Mouse (Mus musculus) bone marrow macrophage, adult 2 months (primary cell): ENCODE measurements at regions not wholly inside any gene's neighbourhood (a gene's known extent, or its start where the extent isn't known, plus 50 kb on each side); places are given as distances from the start of the nearest gene placed in this dataset.

Experiments
- H3K27ac ChIP-seq: 2 replicates; pipeline ENCODE4 v1.5.1; 2012; ENCODE audit warnings: low read depth, low read length; ENCODE audit not compliant: insufficient read depth
- H3K4me1 ChIP-seq: 2 replicates; pipeline ENCODE4 v1.6.1; 2012; ENCODE audit warnings: low read length; ENCODE audit not compliant: control insufficient read depth, insufficient read depth
- H3K4me3 ChIP-seq: 2 replicates; pipeline ENCODE4 v1.5.1; 2012; ENCODE audit warnings: mild to moderate bottlenecking, low read length, moderate library complexity; ENCODE audit not compliant: insufficient read depth
- CTCF ChIP-seq: IDR thresholded peaks from 2 replicates; pipeline ENCODE4 v1.5.1; 2012; ENCODE audit warnings: low read depth, mild to moderate bottlenecking, low read length, moderate library complexity
- POLR2A ChIP-seq: IDR thresholded peaks from 2 replicates; pipeline ENCODE4 v1.6.1; 2012; ENCODE audit warnings: mild to moderate bottlenecking, low read depth, low read length, borderline replicate concordance

- no peaks in the 10 kb centered on the region for H3K4me1 ChIP-seq
- no peak overlapping the region for H3K4me3 ChIP-seq
- no peak overlapping the region for H3K27ac ChIP-seq
- TF ChIP-seq CTCF (no peak), POLR2A (no peak)
These were observed 413.6 kb upstream of the 4930452B06Rik start for GRCm38 (mm10) chr14:9079632-9080031.

GRCm38 (mm10) chr14:9079014-9079413 lies 413.0 kb upstream of the 4930452B06Rik start:
- no peaks in the 10 kb centered on the region for H3K4me1 ChIP-seq
- TF ChIP-seq CTCF, result no peak
- no peak for TF ChIP-seq POLR2A

GRCm38 (mm10) chr14:9071176-9071575 lies 405.1 kb upstream of the 4930452B06Rik start:
- Histone ChIP-seq H3K4me1 (no peaks in the 10 kb centered on the region), H3K27ac (no peak overlapping the region), H3K4me3 (no peak overlapping the region)
- TF ChIP-seq CTCF (no peak), POLR2A (no peak)

More at GRCm38 (mm10) chr14:9079014-9079413, 413.0 kb upstream of the 4930452B06Rik start:
- H3K4me3 ChIP-seq, result no peak overlapping the region
- no peak overlapping the region for H3K27ac ChIP-seq

- H3K27ac ChIP-seq, result no peak overlapping the region
- no peak for TF ChIP-seq POLR2A
- TF ChIP-seq CTCF, result no peak
- H3K4me1 ChIP-seq, result no peaks in the 10 kb centered on the region
- H3K4me3 ChIP-seq, result no peak overlapping the region
These were observed 394.0 kb upstream of the 4930452B06Rik start for GRCm38 (mm10) chr14:9060058-9060457.

- Histone ChIP-seq H3K4me1 (no peaks in the 10 kb centered on the region), H3K27ac (no peak overlapping the region), H3K4me3 (no peak overlapping the region)
- TF ChIP-seq CTCF, result no peak
- TF ChIP-seq POLR2A, result no peak
These were observed 362.8 kb upstream of the 4930452B06Rik start for GRCm38 (mm10) chr14:9028811-9029210.

GRCm38 (mm10) chr14:9015826-9016225 lies 349.8 kb upstream of the 4930452B06Rik start:
- no peak overlapping the region for H3K27ac ChIP-seq

GRCm38 (mm10) chr14:9003034-9003433 lies 337.0 kb upstream of the 4930452B06Rik start:
- TF ChIP-seq POLR2A, result no peak
- no peak for TF ChIP-seq CTCF
- Histone ChIP-seq H3K27ac (no peak overlapping the region), H3K4me1 (no peaks in the 10 kb centered on the region), H3K4me3 (no peak overlapping the region)

More at GRCm38 (mm10) chr14:9015826-9016225, 349.8 kb upstream of the 4930452B06Rik start:
- H3K4me1 ChIP-seq, result no peaks in the 10 kb centered on the region
- TF ChIP-seq POLR2A (no peak), CTCF (no peak)
- H3K4me3 ChIP-seq, result no peak overlapping the region

GRCm38 (mm10) chr14:9000408-9001092 lies 334.5 kb upstream of the 4930452B06Rik start:
- TF ChIP-seq POLR2A, result no peak
- no peak for TF ChIP-seq CTCF
- H3K27ac ChIP-seq, result no peak overlapping the region
- no peaks in the 10 kb centered on the region for H3K4me1 ChIP-seq

GRCm38 (mm10) chr14:8999815-9000214 lies 333.8 kb upstream of the 4930452B06Rik start:
- Histone ChIP-seq H3K27ac (no peak overlapping the region), H3K4me1 (no peaks in the 10 kb centered on the region), H3K4me3 (no peak overlapping the region)
- TF ChIP-seq CTCF (no peak), POLR2A (no peak)

More at GRCm38 (mm10) chr14:9000408-9001092, 334.5 kb upstream of the 4930452B06Rik start:
- H3K4me3 ChIP-seq, result no peak overlapping the region

- Histone ChIP-seq H3K4me3 (no peak overlapping the region), H3K27ac (no peak overlapping the region), H3K4me1 (no peaks in the 10 kb centered on the region)
- TF ChIP-seq POLR2A (no peak), CTCF (no peak)
These were observed 327.4 kb upstream of the 4930452B06Rik start for GRCm38 (mm10) chr14:8993421-8993820.
